Mouse (Mus musculus) stomach, embryonic 16.5 days (tissue): ENCODE data around the gene Akt2. TPM values are rescaled to one million over a fixed set of nuclear protein-coding genes. Genes with fewer than 3 reads are reported as not detected.

ENCODE experiments used
- ATAC-seq: fragments of 200-750 bp; cut with Nextera tagmentation; 2 replicates; pipeline ENCODE4 v1.8.0; 2017; ENCODE audit warnings: moderate number of reproducible peaks, moderate TSS enrichment; ENCODE audit not compliant: insufficient read depth, low FRiP score
- H3K27ac ChIP-seq: fragments of 300-500 bp; sonication (generic); 2 replicates; pipeline ENCODE4 v1.5.1; 2014; ENCODE audit warnings: low read length
- H3K27me3 ChIP-seq: fragments of 300-500 bp; sonication (generic); 2 replicates; pipeline ENCODE4 v1.6.1; 2014; ENCODE audit warnings: low read length, control low read depth, mixed read lengths; ENCODE audit not compliant: control insufficient read depth, insufficient read depth
- H3K36me3 ChIP-seq: fragments of 300-500 bp; sonication (generic); 2 replicates; pipeline ENCODE4 v1.6.1; 2014; ENCODE audit warnings: low read length; ENCODE audit not compliant: control insufficient read depth, insufficient read depth
- H3K4me1 ChIP-seq: fragments of 300-500 bp; sonication (generic); 2 replicates; pipeline ENCODE4 v1.6.1; 2014; ENCODE audit warnings: low read length, control low read depth, mixed read lengths; ENCODE audit not compliant: control insufficient read depth, insufficient read depth
- H3K4me2 ChIP-seq: fragments of 300-500 bp; sonication (generic); 2 replicates; pipeline ENCODE4 v1.6.1; 2014; ENCODE audit warnings: low read depth, low read length, mixed read lengths
- H3K4me3 ChIP-seq: fragments of 300-500 bp; sonication (generic); replicated peaks from 2 replicates; pipeline ENCODE4 v1.5.1; 2014; ENCODE audit warnings: mild to moderate bottlenecking, low read length
- H3K9ac ChIP-seq: fragments of 300-500 bp; sonication (generic); 2 replicates; pipeline ENCODE4 v1.6.1; 2014; ENCODE audit warnings: low read length
- H3K9me3 ChIP-seq: fragments of 300-500 bp; sonication (generic); replicated peaks from 2 replicates; pipeline ENCODE4 v1.6.1; 2016; ENCODE audit warnings: low read length, control low read depth; ENCODE audit not compliant: control insufficient read depth
- WGBS: fragments of 180-500 bp; shearing (Covaris S2); extraction: QIAGEN DNeasy Blood & Tissue Kit; methylation state at CpG from one replicate; pipeline ENCODE4 v1.1.7; 2014; 5-methylcytosine and 5-hydroxymethylcytosine counted together
- polyA plus RNA-seq: library from polyadenylated mRNA; unstranded; fragments of >200 nt; fragmentation: Nextera tagmentation; extraction: Ambion mirVana; gene quantifications from 2 replicates; pipeline ENCODE4 v1.2.1, GENCODE M21; 2015

The Akt2 gene
- polyA plus RNA-seq, 1 experiment from 2014 or later, result 84.6 TPM

DNA sequence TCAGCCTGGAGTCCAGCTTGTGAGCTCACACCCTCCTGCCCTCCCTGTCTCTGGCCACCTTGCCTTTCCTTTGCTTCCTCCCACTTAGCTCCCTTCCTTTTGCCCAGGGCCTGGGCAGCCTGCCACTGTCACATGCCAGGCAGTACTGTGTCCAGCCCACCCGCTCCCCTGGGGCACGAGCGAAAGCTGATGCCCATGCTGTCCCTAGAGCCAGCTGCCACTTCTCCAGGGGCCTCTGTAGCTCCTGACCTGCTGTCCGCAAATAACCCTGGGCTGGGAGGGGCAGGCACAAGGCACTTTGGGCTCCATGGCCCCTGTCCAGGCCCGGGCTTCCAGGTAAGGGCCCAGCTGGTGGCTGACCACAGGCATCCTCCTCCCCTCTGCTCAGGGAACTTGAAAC lies 16.2 kb downstream of the Akt2 start:
- H3K4me3 ChIP-seq, result no peak overlapping the region
- H3K9ac ChIP-seq, result peak overlapping the region; percentile 33; the same call in 1 of the 2 replicates
- H3K36me3 ChIP-seq, result no peaks in the 10 kb centered on the region
- H3K27me3 ChIP-seq, result no peaks in the 10 kb centered on the region
- peaks cover 32% of the 10 kb centered on the region for H3K4me1 ChIP-seq
- no peak overlapping the region for H3K27ac ChIP-seq
- 49% methylated on average over 5 of the region's 5 CpGs for WGBS
- no peak overlapping the region for H3K4me2 ChIP-seq
- ATAC-seq, result peak; percentile 39; the same call in 1 of the 2 replicates
- H3K9me3 ChIP-seq, result no peaks in the 10 kb centered on the region

DNA sequence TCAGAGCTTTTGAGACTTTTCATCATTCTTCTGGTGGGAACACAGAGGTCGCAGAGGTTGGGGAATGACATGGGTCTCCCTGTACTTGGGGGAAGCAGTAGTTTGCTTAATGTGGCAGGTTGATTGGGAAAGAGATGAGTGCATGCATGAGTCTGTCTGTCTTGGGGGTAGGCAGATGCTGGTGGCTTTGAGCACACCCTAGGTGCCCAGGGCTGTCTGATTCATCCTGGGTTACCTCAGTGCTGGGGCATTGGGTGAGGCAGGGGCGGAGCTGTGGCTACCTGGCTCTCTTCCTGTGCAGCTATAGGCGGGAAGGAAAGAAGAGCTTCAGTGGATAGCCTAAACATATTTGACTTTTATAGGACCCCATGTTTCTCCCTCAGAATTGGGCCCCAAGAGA lies 16.8 kb downstream of the Akt2 start:
- Histone ChIP-seq H3K4me1 (peaks cover 32% of the 10 kb centered on the region), H3K9me3 (no peaks in the 10 kb centered on the region), H3K36me3 (no peaks in the 10 kb centered on the region), H3K4me3 (no peak overlapping the region), H3K27ac (no peak overlapping the region), H3K27me3 (no peaks in the 10 kb centered on the region), H3K4me2 (no peak overlapping the region), H3K9ac (no peak overlapping the region; the same call in 1 of the 2 replicates)
- no peak for ATAC-seq
- 83% methylated on average over 3 of the region's 3 CpGs for WGBS

GRCm38 (mm10) chr7:27609285-27609684 lies 17.9 kb downstream of the Akt2 start:
- ATAC-seq, result no peak
- no peaks in the 10 kb centered on the region for H3K27me3 ChIP-seq
- 92% methylated on average over 4 of the region's 4 CpGs for WGBS
- H3K9me3 ChIP-seq, result no peaks in the 10 kb centered on the region
- no peak overlapping the region for H3K4me2 ChIP-seq
- peaks cover 32% of the 10 kb centered on the region for H3K4me1 ChIP-seq
- no peak overlapping the region for H3K27ac ChIP-seq
- no peaks in the 10 kb centered on the region for H3K36me3 ChIP-seq
- H3K4me3 ChIP-seq, result no peak overlapping the region
- no peak overlapping the region for H3K9ac ChIP-seq

DNA sequence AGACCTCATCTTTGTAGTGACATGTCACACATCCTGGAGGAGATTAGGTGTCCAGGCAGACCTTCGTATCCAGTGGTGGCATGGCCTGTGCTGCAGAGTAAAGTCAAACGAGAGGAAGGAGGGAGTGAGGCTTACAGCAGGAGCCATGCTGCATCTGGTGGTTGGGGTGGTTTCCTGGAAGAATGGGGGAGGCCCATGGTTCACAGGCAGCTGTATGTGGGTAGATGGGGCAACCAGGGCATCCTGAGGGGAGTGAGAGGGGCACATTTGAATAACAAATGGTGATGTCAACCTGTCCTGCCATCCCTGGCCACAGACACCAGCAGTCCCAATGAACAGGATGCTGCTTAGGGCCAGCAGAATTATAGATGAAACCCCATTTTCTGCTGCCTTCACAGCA lies 18.3 kb downstream of the Akt2 start:
- H3K27ac ChIP-seq, result no peak overlapping the region
- H3K9me3 ChIP-seq, result no peaks in the 10 kb centered on the region
- H3K9ac ChIP-seq, result no peak overlapping the region
- no peaks in the 10 kb centered on the region for H3K27me3 ChIP-seq
- H3K4me2 ChIP-seq, result no peak overlapping the region
- 87% methylated on average over 2 of the region's 2 CpGs for WGBS
- H3K4me1 ChIP-seq, result peaks cover 29% of the 10 kb centered on the region
- no peaks in the 10 kb centered on the region for H3K36me3 ChIP-seq
- H3K4me3 ChIP-seq, result no peak overlapping the region
- no peak for ATAC-seq

- 87% methylated on average over 3 of the region's 3 CpGs for WGBS
- Histone ChIP-seq H3K4me3 (no peak overlapping the region), H3K9me3 (no peaks in the 10 kb centered on the region), H3K9ac (no peak overlapping the region), H3K4me2 (no peak overlapping the region), H3K27ac (no peak overlapping the region), H3K36me3 (no peaks in the 10 kb centered on the region), H3K27me3 (no peaks in the 10 kb centered on the region), H3K4me1 (peaks cover 25% of the 10 kb centered on the region)
- ATAC-seq, result no peak
These were observed 19.0 kb downstream of the Akt2 start for GRCm38 (mm10) chr7:27610370-27610769.

- Histone ChIP-seq H3K4me1 (peaks cover 20% of the 10 kb centered on the region), H3K27ac (no peak overlapping the region), H3K9ac (no peak overlapping the region), H3K4me3 (no peak overlapping the region), H3K36me3 (no peaks in the 10 kb centered on the region), H3K9me3 (no peaks in the 10 kb centered on the region), H3K4me2 (no peak overlapping the region), H3K27me3 (no peaks in the 10 kb centered on the region)
- no peak for ATAC-seq
- WGBS, result 91% methylated on average over 5 of the region's 5 CpGs
These were observed 19.5 kb downstream of the Akt2 start for GRCm38 (mm10) chr7:27610871-27611270.

DNA sequence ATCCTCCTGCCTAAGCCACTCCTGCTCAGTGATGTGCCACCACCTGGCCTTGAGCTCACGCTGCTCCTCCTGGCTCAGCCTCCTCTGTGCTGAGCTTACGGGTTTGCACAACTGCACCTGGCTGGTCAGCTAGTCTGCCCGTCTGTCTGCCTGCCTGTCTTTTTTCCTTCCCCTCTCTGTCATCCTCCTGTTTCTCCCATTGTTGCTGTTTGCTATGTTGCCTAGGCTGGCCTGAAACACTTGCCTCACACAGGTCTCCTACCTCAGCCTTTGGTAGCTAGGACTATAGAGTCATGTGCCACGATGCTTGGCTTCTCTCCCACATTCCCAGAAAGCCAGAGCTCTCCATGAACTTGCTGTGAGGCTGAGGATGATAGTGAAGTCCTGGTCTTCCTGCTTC lies 21.6 kb downstream of the Akt2 start:
- H3K4me1 ChIP-seq, result 0 out of 2 replicates have a peak, but pooled peaks cover 3% of the 10 kb centered on the region
- no peak overlapping the region for H3K27ac ChIP-seq
- H3K9ac ChIP-seq, result no peak overlapping the region
- ATAC-seq, result no peak
- no peak overlapping the region for H3K4me3 ChIP-seq
- no peaks in the 10 kb centered on the region for H3K9me3 ChIP-seq
- no peaks in the 10 kb centered on the region for H3K27me3 ChIP-seq
- H3K4me2 ChIP-seq, result no peak overlapping the region
- peaks cover 12% of the 10 kb centered on the region for H3K36me3 ChIP-seq
- 82% methylated on average over 4 of the region's 4 CpGs for WGBS

GRCm38 (mm10) chr7:27613751-27614499 lies 22.6 kb downstream of the Akt2 start:
- Histone ChIP-seq H3K36me3 (peaks cover 13% of the 10 kb centered on the region), H3K9me3 (no peaks in the 10 kb centered on the region), H3K4me1 (0 out of 2 replicates have a peak, but pooled peaks cover 3% of the 10 kb centered on the region), H3K9ac (no peak overlapping the region), H3K4me3 (no peak overlapping the region), H3K27ac (no peak overlapping the region), H3K27me3 (no peaks in the 10 kb centered on the region), H3K4me2 (no peak overlapping the region)
- WGBS, result 71% methylated on average over 8 of the region's 8 CpGs
- ATAC-seq, result no peak

DNA sequence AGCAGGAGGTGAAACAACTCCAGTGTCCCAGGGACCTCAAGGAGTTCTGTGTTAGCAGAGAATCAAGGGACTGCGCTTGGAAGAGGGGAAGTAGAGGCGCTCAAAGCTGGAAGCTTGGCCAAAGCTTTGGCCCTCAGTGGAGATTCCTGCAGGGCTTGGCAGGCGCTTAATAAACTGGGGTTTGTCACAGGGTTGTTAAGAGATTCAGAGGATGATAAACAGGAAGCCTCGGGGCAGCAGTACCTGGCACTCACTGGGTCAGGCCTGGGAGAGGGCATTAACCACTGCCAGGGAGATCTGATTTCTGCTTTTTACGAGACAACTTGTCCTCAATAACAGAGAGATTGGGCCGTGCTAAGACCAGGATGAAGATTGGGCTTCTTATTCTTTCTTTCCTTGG lies 29.7 kb downstream of the Akt2 start:
- H3K4me1 ChIP-seq, result no peaks in the 10 kb centered on the region
- no peak overlapping the region for H3K4me3 ChIP-seq
- peaks cover 13% of the 10 kb centered on the region for H3K36me3 ChIP-seq
- H3K9ac ChIP-seq, result no peak overlapping the region
- no peak for ATAC-seq
- no peak overlapping the region for H3K4me2 ChIP-seq
- no peaks in the 10 kb centered on the region for H3K27me3 ChIP-seq
- H3K27ac ChIP-seq, result no peak overlapping the region
- no peaks in the 10 kb centered on the region for H3K9me3 ChIP-seq
- WGBS, result 76% methylated on average over 6 of the region's 6 CpGs
